Mouse (Mus musculus) skeletal muscle tissue, adult 2 months (tissue): ENCODE measurements around the gene Ephb1.

Experiments used
- DNase-seq: peaks from one replicate; pipeline ENCODE4 v3.0.0-alpha.2; 2012; ENCODE audit warnings: low read depth, low spot score

The Ephb1 gene

GRCm38 (mm10) chr9:101994086-101994485 lies 360.4 kb downstream of the Ephb1 start:
- peak; percentile 30 for DNase-seq

GRCm38 (mm10) chr9:101990836-101991235 lies 363.7 kb downstream of the Ephb1 start:
- no peak for DNase-seq

GRCm38 (mm10) chr9:101990032-101990431 lies 364.5 kb downstream of the Ephb1 start:
- no peak for DNase-seq

- no peak for DNase-seq
Observed at GRCm38 (mm10) chr9:101986910-101987309, 367.6 kb downstream of the Ephb1 start.

GRCm38 (mm10) chr9:101982378-101982777 lies 372.1 kb downstream of the Ephb1 start:
- no peak for DNase-seq

GRCm38 (mm10) chr9:101981161-101981560 lies 373.3 kb downstream of the Ephb1 start:
- DNase-seq, result no peak

- no peak for DNase-seq
Observed at GRCm38 (mm10) chr9:101976884-101977465, 377.5 kb downstream of the Ephb1 start.

- no peak for DNase-seq
Observed at GRCm38 (mm10) chr9:101972314-101972713, 382.2 kb downstream of the Ephb1 start.

- peak; percentile 13 for DNase-seq
Observed at GRCm38 (mm10) chr9:101971806-101972205, 382.7 kb downstream of the Ephb1 start.

- DNase-seq, result no peak
Observed at GRCm38 (mm10) chr9:101956228-101956627, 398.3 kb downstream of the Ephb1 start.

GRCm38 (mm10) chr9:101954529-101954928 lies 400.0 kb downstream of the Ephb1 start:
- DNase-seq, result peak; percentile 84

- DNase-seq, result no peak
Observed at GRCm38 (mm10) chr9:101950101-101950500, 404.4 kb downstream of the Ephb1 start.

GRCm38 (mm10) chr9:101945814-101946213 lies 408.7 kb downstream of the Ephb1 start:
- DNase-seq, result no peak

GRCm38 (mm10) chr9:101945326-101945725 lies 409.2 kb downstream of the Ephb1 start:
- peak; percentile 27 for DNase-seq

- no peak for DNase-seq
Observed at GRCm38 (mm10) chr9:101942058-101942669, 412.3 kb downstream of the Ephb1 start.

- no peak for DNase-seq
Observed at GRCm38 (mm10) chr9:101940182-101940581, 414.3 kb downstream of the Ephb1 start.

GRCm38 (mm10) chr9:101939006-101939405 lies 415.5 kb downstream of the Ephb1 start:
- no peak for DNase-seq

- no peak for DNase-seq
Observed at GRCm38 (mm10) chr9:101938066-101938465, 416.4 kb downstream of the Ephb1 start.

- no peak for DNase-seq
Observed at GRCm38 (mm10) chr9:101934887-101935286, 419.6 kb downstream of the Ephb1 start.

- no peak for DNase-seq
Observed at GRCm38 (mm10) chr9:101933946-101934573, 420.4 kb downstream of the Ephb1 start.

GRCm38 (mm10) chr9:101924829-101925228 lies 429.7 kb downstream of the Ephb1 start:
- no peak for DNase-seq

GRCm38 (mm10) chr9:101922846-101923245 lies 431.6 kb downstream of the Ephb1 start:
- DNase-seq, result no peak

- no peak for DNase-seq
Observed at GRCm38 (mm10) chr9:101919324-101919723, 435.2 kb downstream of the Ephb1 start.
